Comparison of ENCODE assay signal across 17 mouse cellular contexts in the genomic region with DNA sequence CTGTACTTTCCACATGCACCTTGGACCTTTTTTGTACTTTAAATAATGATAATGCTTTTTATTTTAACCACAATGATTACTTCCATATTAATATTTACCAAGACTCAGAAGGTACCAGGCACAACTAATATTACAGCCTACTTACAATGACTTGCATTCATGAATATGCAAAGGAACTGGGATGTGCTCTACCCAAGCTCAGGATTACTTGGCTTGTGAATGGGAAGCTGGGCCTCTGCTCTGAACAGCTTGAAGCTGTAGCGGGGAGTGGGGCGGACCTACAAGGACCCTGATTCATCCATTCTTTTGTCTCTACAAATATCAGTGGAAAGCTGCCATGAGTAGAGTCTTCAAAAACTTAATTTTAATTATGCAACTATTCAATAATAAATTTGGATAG.
"Had no signal": no experiment of that assay in that cellular context is flagged by ENCODE, and none has a peak within 500 bp of the region (broad histone marks: within the 10 kb centered on the region; RNA-seq: fewer than 3 reads in every experiment).

No protein-coding gene starts in this region.

- H3K9ac ChIP-seq: intestine, embryonic 15.5 days; kidney, embryonic 15.5 days; limb, embryonic 12.5 days; limb, embryonic 15.5 days; liver, embryonic 14.5 days; liver, postnatal 0 days; lung, embryonic 14.5 days had no signal

- H3K36me3 ChIP-seq: intestine, embryonic 15.5 days; kidney, embryonic 15.5 days; limb, embryonic 12.5 days; limb, embryonic 15.5 days had no signal

- H3K4me1 ChIP-seq: intestine, embryonic 15.5 days; kidney, embryonic 15.5 days; limb, embryonic 12.5 days; limb, embryonic 15.5 days had no signal

- H3K27me3 ChIP-seq: intestine, embryonic 15.5 days; kidney, embryonic 15.5 days; limb, embryonic 12.5 days; limb, embryonic 15.5 days had no signal

- DNase-seq: kidney, adult 11 months; kidney, adult 8-10 months; kidney, postnatal 10 days; kidney, postnatal 36 days; layer of hippocampus, postnatal 36 days; left cerebral cortex, postnatal 4 days; liver, postnatal 0 days; lung, embryonic 14.5 days; thymus, postnatal 25 days had no signal

- H3K4me3 ChIP-seq: intestine, embryonic 15.5 days; kidney, embryonic 15.5 days; limb, embryonic 12.5 days; limb, embryonic 15.5 days had no signal

- H3K4me2 ChIP-seq: intestine, embryonic 15.5 days; kidney, embryonic 15.5 days; limb, embryonic 12.5 days; limb, embryonic 15.5 days; liver, embryonic 11.5 days; lung, embryonic 14.5 days had no signal

- H3K9me3 ChIP-seq: intestine, embryonic 15.5 days; kidney, embryonic 15.5 days had no signal

- ATAC-seq: intestine, embryonic 15.5 days; liver, postnatal 0 days; lung, postnatal 0 days had no signal

- H3K27ac ChIP-seq: intestine, embryonic 15.5 days; kidney, embryonic 15.5 days; limb, embryonic 12.5 days; limb, embryonic 15.5 days; liver, embryonic 14.5 days; macrophage had no signal
